Mouse (Mus musculus) liver, embryonic 16.5 days (tissue): ENCODE measurements around the gene Mctp1. TPM values are rescaled to one million over a fixed set of nuclear protein-coding genes. Genes with fewer than 3 reads are reported as not detected.

Source experiments
- ATAC-seq: fragments of 200-750 bp; cut with Nextera tagmentation; 2 replicates; pipeline ENCODE4 v1.8.0; 2017; ENCODE audit warnings: low read depth, mild to moderate bottlenecking, moderate number of reproducible peaks, moderate library complexity
- H3K27ac ChIP-seq: fragments of 300-500 bp; sonication (generic); 2 replicates; pipeline ENCODE4 v1.5.1; 2014; ENCODE audit warnings: mild to moderate bottlenecking, low read length
- H3K27me3 ChIP-seq: fragments of 300-500 bp; sonication (generic); 2 replicates; pipeline ENCODE4 v1.6.1; 2014; ENCODE audit warnings: low read depth, low read length, mixed read lengths; ENCODE audit not compliant: control insufficient read depth, insufficient read depth
- H3K36me3 ChIP-seq: fragments of 300-500 bp; sonication (generic); 2 replicates; pipeline ENCODE4 v1.6.1; 2014; ENCODE audit warnings: mild to moderate bottlenecking; ENCODE audit not compliant: control insufficient read depth, insufficient read depth
- H3K4me1 ChIP-seq: fragments of 300-500 bp; sonication (generic); 2 replicates; pipeline ENCODE4 v1.6.1; 2014; ENCODE audit warnings: low read depth, low read length, mixed read lengths; ENCODE audit not compliant: control insufficient read depth
- H3K4me2 ChIP-seq: fragments of 300-500 bp; sonication (generic); 2 replicates; pipeline ENCODE4 v1.6.1; 2014; ENCODE audit warnings: low read depth, low read length, mixed read lengths
- H3K4me3 ChIP-seq: fragments of 300-500 bp; sonication (generic); 2 replicates; pipeline ENCODE4 v1.5.1; 2014; ENCODE audit warnings: low read depth, mild to moderate bottlenecking, low read length
- H3K9ac ChIP-seq: fragments of 300-500 bp; sonication (generic); 2 replicates; pipeline ENCODE4 v1.6.1; 2014; ENCODE audit warnings: low read depth, low read length
- H3K9me3 ChIP-seq: fragments of 300-500 bp; sonication (generic); replicated peaks from 2 replicates; pipeline ENCODE4 v1.6.1; 2016; ENCODE audit warnings: low read length; ENCODE audit not compliant: control insufficient read depth
- WGBS: fragments of 180-500 bp; shearing (Covaris S2); extraction: QIAGEN DNeasy Blood & Tissue Kit; methylation state at CpG from one replicate; pipeline ENCODE4 v1.1.7; 2014; ENCODE audit not compliant: insufficient replicate concordance; 5-methylcytosine and 5-hydroxymethylcytosine counted together
- polyA plus RNA-seq: library from polyadenylated mRNA; unstranded; fragments of >200 nt; fragmentation: Nextera tagmentation; extraction: Ambion mirVana; gene quantifications from 2 replicates; pipeline ENCODE4 v1.2.1, GENCODE M21; 2015

Mctp1 gene
- polyA plus RNA-seq, 1 experiment from 2014 or later: 2.4 TPM

DNA sequence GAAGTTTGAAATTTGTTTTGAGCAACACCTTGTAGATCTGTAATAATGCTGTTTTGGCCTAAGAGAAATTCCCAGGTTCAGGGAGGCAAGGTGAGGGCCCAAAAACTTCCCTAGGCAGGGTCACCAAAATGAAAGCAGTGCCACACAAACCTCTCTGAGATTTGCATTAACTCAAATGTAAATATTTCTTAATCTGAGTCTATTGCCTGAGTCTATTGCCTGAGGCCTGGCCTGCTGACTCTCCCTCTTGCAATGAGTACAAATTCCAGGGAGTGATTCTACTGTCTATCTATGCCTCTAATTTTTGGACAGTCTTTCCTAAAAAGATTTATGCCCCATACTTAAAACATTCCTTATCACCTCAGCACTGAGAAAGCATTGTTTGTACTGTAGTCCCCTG lies 143.0 kb downstream of the Mctp1 start:
- H3K36me3 ChIP-seq: no peaks in the 10 kb centered on the region
- H3K27me3 ChIP-seq: no peaks in the 10 kb centered on the region
- H3K27ac ChIP-seq: no peak overlapping the region
- no peak overlapping the region for H3K9ac ChIP-seq
- H3K4me1 ChIP-seq: no peaks in the 10 kb centered on the region
- no peak overlapping the region for H3K4me2 ChIP-seq
- H3K9me3 ChIP-seq: no peaks in the 10 kb centered on the region
- ATAC-seq: no peak
- no peak overlapping the region for H3K4me3 ChIP-seq

DNA sequence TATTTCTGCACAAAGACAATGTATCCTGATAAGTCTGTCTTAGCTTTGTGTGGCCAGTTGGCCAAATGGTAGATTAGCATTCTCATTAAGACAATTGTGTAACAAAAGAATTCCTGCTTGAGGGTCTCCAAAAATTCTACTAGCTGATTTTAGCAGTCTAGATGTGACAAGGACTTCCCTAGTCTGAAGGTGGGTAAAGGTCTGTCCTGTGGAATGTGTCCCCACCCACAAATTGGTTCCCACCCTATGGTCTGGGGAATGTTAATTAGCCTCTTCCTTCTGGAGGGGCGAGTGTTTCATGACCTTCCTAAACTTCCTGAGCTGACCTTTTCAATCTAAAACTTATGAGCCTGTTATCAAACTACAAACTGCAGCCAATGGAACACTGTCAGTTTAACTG lies 143.4 kb downstream of the Mctp1 start:
- Histone ChIP-seq H3K4me2 (no peak overlapping the region), H3K4me3 (no peak overlapping the region), H3K27ac (no peak overlapping the region), H3K36me3 (no peaks in the 10 kb centered on the region), H3K9me3 (no peaks in the 10 kb centered on the region), H3K27me3 (no peaks in the 10 kb centered on the region), H3K4me1 (no peaks in the 10 kb centered on the region), H3K9ac (no peak overlapping the region)
- no peak for ATAC-seq
- 50% methylated on average over 1 of the region's 1 CpGs for WGBS

DNA sequence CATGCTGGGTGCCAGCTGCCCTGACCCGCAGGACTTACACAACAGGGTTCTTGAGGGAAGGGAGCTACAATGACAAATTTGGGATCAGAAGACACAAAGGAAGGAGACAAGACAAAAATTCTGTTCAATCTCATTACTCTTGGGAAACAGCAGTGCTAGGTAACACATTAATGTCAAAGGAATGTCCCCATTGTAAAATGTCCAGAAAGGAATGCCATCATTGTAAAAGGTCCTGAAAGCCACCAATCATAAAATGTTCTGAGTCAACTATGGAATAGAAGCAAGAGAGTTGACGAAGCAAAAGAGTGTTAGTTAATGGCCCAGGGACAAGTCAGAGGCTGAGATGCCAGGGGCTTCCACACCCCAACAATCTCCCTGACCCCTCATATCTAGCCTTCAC lies 145.6 kb downstream of the Mctp1 start:
- Histone ChIP-seq H3K4me3 (no peak overlapping the region), H3K9ac (no peak overlapping the region), H3K27ac (no peak overlapping the region), H3K4me1 (no peaks in the 10 kb centered on the region), H3K9me3 (no peaks in the 10 kb centered on the region), H3K36me3 (no peaks in the 10 kb centered on the region), H3K4me2 (no peak overlapping the region), H3K27me3 (no peaks in the 10 kb centered on the region)
- 58% methylated on average over 2 of the region's 2 CpGs for WGBS
- ATAC-seq: no peak

DNA sequence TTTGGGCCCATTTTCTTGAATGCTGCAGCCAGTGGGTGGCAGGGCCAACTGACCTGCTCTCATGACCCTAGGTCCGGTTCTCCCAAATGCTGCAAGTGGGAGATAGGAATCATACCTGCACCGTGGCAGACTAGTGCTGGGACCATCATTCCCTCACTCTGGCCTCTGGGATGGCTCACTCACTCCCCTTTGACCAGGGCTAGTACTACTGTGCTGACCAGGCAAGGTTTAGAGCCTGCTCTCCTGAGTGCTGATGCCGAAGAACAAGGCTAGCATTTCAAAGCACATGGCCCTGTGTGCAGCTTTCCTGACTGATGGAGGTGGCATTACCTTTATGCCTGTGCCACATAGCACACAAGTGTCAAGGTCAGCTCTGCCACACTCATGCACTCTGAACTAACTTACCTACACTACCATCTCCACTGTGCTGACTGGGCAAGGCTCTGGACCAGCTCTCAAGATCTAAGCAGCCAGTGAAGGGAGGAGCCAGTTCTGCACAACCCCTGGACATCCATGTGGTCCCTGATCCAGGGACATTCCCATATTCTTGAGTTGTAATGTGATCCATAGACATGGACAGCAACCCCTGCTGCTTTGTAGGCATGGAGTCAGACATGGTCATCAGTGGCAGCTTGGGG lies 146.7 kb downstream of the Mctp1 start:
- no peaks in the 10 kb centered on the region for H3K4me1 ChIP-seq
- no peak overlapping the region for H3K27ac ChIP-seq
- WGBS: 57% methylated on average over 3 of the region's 3 CpGs
- H3K9ac ChIP-seq: no peak overlapping the region
- no peak for ATAC-seq
- H3K4me2 ChIP-seq: no peak overlapping the region
- H3K9me3 ChIP-seq: no peaks in the 10 kb centered on the region
- H3K4me3 ChIP-seq: no peak overlapping the region
- H3K27me3 ChIP-seq: no peaks in the 10 kb centered on the region
- H3K36me3 ChIP-seq: no peaks in the 10 kb centered on the region

DNA sequence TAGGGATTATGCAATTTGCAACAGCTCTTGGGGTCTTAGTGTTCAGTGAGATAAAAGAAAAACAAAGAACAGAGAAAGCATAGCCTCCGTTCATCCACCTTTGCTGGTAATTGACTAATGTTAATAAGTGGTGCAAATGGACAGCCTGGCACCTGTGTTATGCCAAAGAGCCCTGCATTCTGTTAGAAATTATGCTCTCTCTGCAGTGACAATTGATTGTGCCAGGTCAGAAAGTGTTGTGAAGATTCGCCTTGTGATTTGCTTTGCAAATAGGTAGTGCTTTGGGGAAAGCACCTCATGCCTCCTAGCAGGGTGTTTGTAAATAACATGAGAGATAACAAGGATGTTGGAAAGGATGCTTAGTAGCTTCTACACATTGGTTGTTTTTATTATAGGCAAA lies 163.5 kb downstream of the Mctp1 start:
- Histone ChIP-seq H3K4me2 (no peak overlapping the region), H3K4me1 (no peaks in the 10 kb centered on the region), H3K9ac (no peak overlapping the region), H3K9me3 (no peaks in the 10 kb centered on the region), H3K36me3 (no peaks in the 10 kb centered on the region), H3K4me3 (no peak overlapping the region), H3K27ac (no peak overlapping the region), H3K27me3 (no peaks in the 10 kb centered on the region)
- 54% methylated on average over 2 of the region's 2 CpGs for WGBS
- ATAC-seq: no peak

DNA sequence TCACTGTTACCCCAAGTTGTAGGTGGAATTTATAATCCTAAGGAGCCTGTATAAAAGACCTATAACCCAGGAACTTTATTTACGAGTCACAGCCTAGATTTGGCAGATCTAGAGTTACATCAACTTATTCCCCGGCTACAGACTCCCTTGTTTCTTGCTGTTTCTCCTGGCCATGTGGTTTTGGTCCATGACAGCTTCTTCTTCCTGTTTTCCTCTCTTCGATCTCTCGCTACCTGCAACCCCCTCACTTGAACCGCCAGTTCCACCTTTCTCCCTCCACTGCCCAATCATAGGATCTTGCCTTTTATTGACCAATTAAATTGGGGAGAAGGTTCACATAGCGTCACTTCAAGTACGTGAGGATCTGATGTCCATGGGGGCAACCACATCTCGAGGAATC lies 176.6 kb downstream of the Mctp1 start:
- ATAC-seq: no peak
- H3K27me3 ChIP-seq: no peaks in the 10 kb centered on the region
- H3K36me3 ChIP-seq: no peaks in the 10 kb centered on the region
- no peaks in the 10 kb centered on the region for H3K9me3 ChIP-seq
- H3K4me1 ChIP-seq: no peaks in the 10 kb centered on the region
- H3K27ac ChIP-seq: no peak overlapping the region
- H3K4me2 ChIP-seq: no peak overlapping the region
- no peak overlapping the region for H3K4me3 ChIP-seq
- 43% methylated on average over 8 of the region's 8 CpGs for WGBS
- H3K9ac ChIP-seq: no peak overlapping the region

DNA sequence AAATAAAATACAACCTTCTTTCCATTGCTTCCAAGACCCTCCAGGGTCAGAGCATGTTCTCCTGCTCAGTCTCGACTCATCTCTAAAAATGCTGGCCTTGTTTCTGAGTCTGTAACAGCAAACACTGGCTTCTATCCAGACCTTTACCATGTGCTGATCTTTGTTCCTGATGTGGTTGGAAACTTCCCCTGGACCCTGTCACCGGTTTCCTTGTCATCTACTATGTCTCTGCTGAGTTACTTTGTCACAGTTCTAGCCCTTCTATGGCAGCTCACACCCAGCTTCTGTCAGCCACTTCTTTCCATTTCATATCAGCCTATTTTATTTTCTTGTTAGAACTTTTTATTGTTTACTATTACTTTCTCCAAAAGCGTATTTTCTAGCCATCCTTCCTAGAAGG lies 177.3 kb downstream of the Mctp1 start:
- ATAC-seq: no peak
- H3K4me3 ChIP-seq: no peak overlapping the region
- WGBS: 30% methylated on average over 3 of the region's 3 CpGs

DNA sequence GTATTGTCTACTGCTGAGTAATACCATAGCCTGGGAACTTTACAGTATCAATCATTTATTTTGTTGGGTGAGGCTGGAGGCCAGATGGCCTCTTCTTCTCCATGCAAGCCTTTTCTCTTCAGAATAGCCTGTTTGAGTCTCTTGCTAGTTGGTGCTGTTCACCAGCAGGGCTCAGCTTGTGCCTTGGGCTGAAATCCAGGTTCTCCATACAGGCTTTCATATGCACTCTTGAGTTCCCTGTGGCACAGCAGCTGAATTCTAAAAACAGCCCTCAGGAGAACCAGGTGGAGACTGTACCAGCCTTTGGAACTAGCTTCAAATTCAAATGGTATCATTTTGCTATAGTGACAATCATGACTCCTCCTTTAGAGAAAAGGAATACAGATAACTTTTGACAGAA lies 179.7 kb downstream of the Mctp1 start:
- H3K4me3 ChIP-seq: no peak overlapping the region
- no peaks in the 10 kb centered on the region for H3K36me3 ChIP-seq
- no peaks in the 10 kb centered on the region for H3K9me3 ChIP-seq
- H3K9ac ChIP-seq: no peak overlapping the region
- no peak overlapping the region for H3K27ac ChIP-seq
- no peak for ATAC-seq
- no peaks in the 10 kb centered on the region for H3K27me3 ChIP-seq
- no peak overlapping the region for H3K4me2 ChIP-seq
- H3K4me1 ChIP-seq: no peaks in the 10 kb centered on the region

More for the DNA sequence above, 177.3 kb downstream of the Mctp1 start:
- no peaks in the 10 kb centered on the region for H3K9me3 ChIP-seq
- no peak overlapping the region for H3K27ac ChIP-seq
- H3K9ac ChIP-seq: no peak overlapping the region
- H3K4me1 ChIP-seq: no peaks in the 10 kb centered on the region
- no peak overlapping the region for H3K4me2 ChIP-seq
- no peaks in the 10 kb centered on the region for H3K36me3 ChIP-seq
- H3K27me3 ChIP-seq: no peaks in the 10 kb centered on the region

DNA sequence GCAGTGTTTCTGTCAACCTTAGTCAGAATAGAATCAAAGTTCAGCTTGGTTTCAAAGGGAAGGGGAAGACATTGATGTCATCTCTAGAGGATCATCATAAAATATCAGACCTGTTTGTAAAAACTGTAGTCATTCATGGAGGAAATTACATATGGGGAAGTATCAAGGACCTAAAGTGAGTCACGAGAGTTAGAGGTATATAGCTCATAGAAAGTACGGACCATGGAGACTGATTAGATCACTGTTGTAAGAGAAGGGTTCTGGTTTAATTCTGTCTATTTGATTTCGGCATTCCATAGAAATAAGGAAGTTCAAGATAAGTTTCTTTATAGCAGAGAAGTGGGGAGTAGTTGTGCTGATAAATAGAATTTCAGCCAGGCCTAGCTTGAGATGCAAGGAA lies 181.7 kb downstream of the Mctp1 start:
- Histone ChIP-seq H3K36me3 (no peaks in the 10 kb centered on the region), H3K4me1 (no peaks in the 10 kb centered on the region), H3K4me3 (no peak overlapping the region), H3K27me3 (no peaks in the 10 kb centered on the region), H3K27ac (no peak overlapping the region), H3K4me2 (no peak overlapping the region), H3K9ac (no peak overlapping the region), H3K9me3 (no peaks in the 10 kb centered on the region)
- ATAC-seq: no peak
- WGBS: 45% methylated on average over 3 of the region's 3 CpGs
